Mouse (Mus musculus): ENCODE measurements around the gene Sec63. TPM values are rescaled to one million over a fixed set of nuclear protein-coding genes. Genes with fewer than 3 reads are reported as not detected.

Gene Sec63
- polyA plus RNA-seq, 1 experiment from 2014 or later = 25.6 TPM

DNA sequence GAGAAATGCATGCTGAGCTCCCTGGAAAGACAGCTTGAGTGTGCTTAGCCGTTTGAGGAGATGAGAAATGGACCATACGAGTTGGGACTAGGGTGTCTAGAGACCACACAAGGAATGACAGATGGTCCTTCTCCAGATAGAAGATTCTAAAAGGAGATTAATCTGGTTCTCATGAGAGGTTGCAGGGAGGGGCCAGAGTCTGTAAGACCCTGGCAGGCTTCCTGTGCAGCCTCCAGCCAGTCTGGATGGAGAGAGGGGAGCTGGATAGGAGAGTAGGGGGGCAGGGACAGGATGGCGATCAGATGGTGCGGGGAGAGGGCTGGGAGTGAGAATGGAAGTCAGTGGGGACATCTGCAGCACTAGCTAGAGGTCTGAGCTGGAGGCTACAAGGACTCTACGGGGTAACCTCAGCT is 118.0 kb downstream of the Sec63 start:
- no peak for ATAC-seq (ENCODE audit: low read depth)

DNA sequence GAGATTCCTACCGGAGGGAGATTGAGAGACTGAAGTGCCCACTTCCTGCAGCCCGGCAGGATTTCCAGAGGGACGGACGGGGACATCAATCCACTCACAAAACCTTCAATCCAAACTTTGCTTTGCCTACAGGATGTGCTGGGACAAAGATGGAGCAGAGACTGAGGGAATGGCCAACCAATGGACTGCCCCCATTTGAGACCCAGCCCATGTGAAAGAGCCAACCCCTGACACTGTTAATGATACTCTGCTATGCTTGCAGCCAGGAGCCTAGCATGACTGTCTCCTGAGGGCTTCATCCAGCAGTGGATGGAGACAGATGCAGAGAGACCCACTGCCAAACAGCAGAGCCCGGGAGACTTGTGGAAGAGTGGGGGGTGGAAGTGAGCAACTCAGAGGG is 118.4 kb downstream of the Sec63 start:
- Histone ChIP-seq H3K9ac (ENCODE audit: low read depth, low read length) (no peak overlapping the region), H3K4me2 (ENCODE audit: low read depth, low read length) (no peak overlapping the region), H3K4me1 (ENCODE audit: control insufficient read depth, insufficient read depth, low read length) (no peaks in the 10 kb centered on the region), H3K9me3 (ENCODE audit: control insufficient read depth, low read length) (no peaks in the 10 kb centered on the region), H3K4me3 (ENCODE audit: low read depth, low read length) (no peak overlapping the region), H3K27me3 (replicated peaks; ENCODE audit: control insufficient read depth, insufficient read depth, low read length) (no peaks in the 10 kb centered on the region), H3K27ac (replicated peaks; ENCODE audit: low read depth, low read length) (no peak overlapping the region), H3K36me3 (ENCODE audit: control insufficient read depth, insufficient read depth, low read length) (no peaks in the 10 kb centered on the region)
- DNase-seq (ENCODE audit: low spot score) (no peak), ATAC-seq (ENCODE audit: low read depth) (no peak)
- 76% methylated on average over 5 of the region's 5 CpGs for WGBS

More for the DNA sequence above, 118.0 kb downstream of the Sec63 start:
- Histone ChIP-seq H3K9ac (ENCODE audit: low read depth, low read length) (no peak overlapping the region), H3K4me1 (ENCODE audit: control insufficient read depth, insufficient read depth, low read length) (no peaks in the 10 kb centered on the region), H3K4me3 (ENCODE audit: low read depth, low read length) (no peak overlapping the region), H3K27ac (replicated peaks; ENCODE audit: low read depth, low read length) (no peak overlapping the region), H3K27me3 (replicated peaks; ENCODE audit: control insufficient read depth, insufficient read depth, low read length) (no peaks in the 10 kb centered on the region), H3K9me3 (ENCODE audit: control insufficient read depth, low read length) (no peaks in the 10 kb centered on the region), H3K4me2 (ENCODE audit: low read depth, low read length) (no peak overlapping the region), H3K36me3 (ENCODE audit: control insufficient read depth, insufficient read depth, low read length) (no peaks in the 10 kb centered on the region)
- 76% methylated on average over 5 of the region's 5 CpGs for WGBS
- DNase-seq (ENCODE audit: low spot score) = no peak

Other genes with a start within 250 kb of the Sec63 start
- 1.4 and 1.8 TPM in 2 replicates for gene Nr2e1, start 177.9 kb upstream of the Sec63 start, polyA plus RNA-seq (2014; fragmentation: Nextera tagmentation; extraction: Ambion mirVana)
- gene Ostm1, start 177.7 kb upstream of the Sec63 start, polyA plus RNA-seq (2014; fragmentation: Nextera tagmentation; extraction: Ambion mirVana) = 13.0 and 13.8 TPM in 2 replicates
- 1.4 and 1.6 TPM in 2 replicates for gene Scml4, start 98.9 kb downstream of the Sec63 start, polyA plus RNA-seq (2014; fragmentation: Nextera tagmentation; extraction: Ambion mirVana)

All from embryonic facial prominence, embryonic 14.5 days (tissue).